Mouse (Mus musculus): ENCODE results near the gene Tbxa2r. TPM values are rescaled to one million over a fixed set of nuclear protein-coding genes. Genes with fewer than 3 reads are reported as not detected.

The Tbxa2r gene
- 10 to 100 TPM; 48.0 to 67.1 TPM for polyA plus RNA-seq (2017; shearing (Covaris generic))

GRCm38 (mm10) chr10:81328386-81328785, at the start of gene Tbxa2r:
Tbxa2r (plus strand) TSS chr10:81328731.

GRCm38 (mm10) chr10:81291511-81292104, 36.9 kb upstream of the Tbxa2r start, which contains the start of gene Tjp3:
Tjp3 (minus strand) TSS chr10:81291581.

GRCm38 (mm10) chr10:81292554-81293333, 35.8 kb upstream of the Tbxa2r start, which contains the start of gene Pip5k1c:
Pip5k1c (plus strand) TSS chr10:81292963.

GRCm38 (mm10) chr10:81320550-81321347, 7.8 kb upstream of the Tbxa2r start, which contains the start of gene Cactin:
Cactin (plus strand) TSS chr10:81321103.

GRCm38 (mm10) chr10:81342686-81343505, 14.4 kb downstream of the Tbxa2r start, which contains the start of gene Gipc3:
Gipc3 (minus strand) TSS chr10:81343266.

GRCm38 (mm10) chr10:81350351-81351063, 22.0 kb downstream of the Tbxa2r start, which contains the start of gene Hmg20b:
Hmg20b (minus strand) TSS chr10:81350480.

GRCm38 (mm10) chr10:81356991-81357844, 28.7 kb downstream of the Tbxa2r start, which contains the start of gene Mfsd12:
Mfsd12 (plus strand) TSS chr10:81357491.

GRCm38 (mm10) chr10:81365672-81366476, 37.3 kb downstream of the Tbxa2r start, which contains the start of gene 4930404N11Rik:
4930404N11Rik (minus strand) TSS chr10:81365816.

GRCm38 (mm10) chr10:81377793-81378552, 49.4 kb downstream of the Tbxa2r start, which contains the start of gene Fzr1:
Fzr1 (minus strand) TSS chr10:81378516.

GRCm38 (mm10) chr10:81383802-81384604, 55.5 kb downstream of the Tbxa2r start, which contains the start of the genes Dohh and Gm48551:
Dohh (plus strand) TSS chr10:81384428.
Gm48551 (plus strand) TSS chr10:81384466.

Other genes starting within 250 kb of the Tbxa2r start
- under 1 TPM in 1 of 2 experiments, not detected in 1; 0.22 TPM for gene Creb3l3, start 229.9 kb upstream of the Tbxa2r start, polyA plus RNA-seq (2017; shearing (Covaris generic))
- 100 to 1,000 TPM; 162 to 191 TPM for gene Map2k2, start 222.8 kb upstream of the Tbxa2r start, polyA plus RNA-seq (2017; shearing (Covaris generic))
- gene Zbtb7a, start 193.5 kb upstream of the Tbxa2r start, polyA plus RNA-seq (2017; shearing (Covaris generic)): 10 to 100 TPM; 69.4 to 76.2 TPM
- gene Pias4, start 160.8 kb upstream of the Tbxa2r start, polyA plus RNA-seq (2017; shearing (Covaris generic)): 10 to 100 TPM; 42.8 to 50.1 TPM
- 100 to 1,000 TPM; 640 to 647 TPM for gene Eef2, start 152.1 kb upstream of the Tbxa2r start, polyA plus RNA-seq (2017; shearing (Covaris generic))
- gene Dapk3, start 145.7 kb upstream of the Tbxa2r start, polyA plus RNA-seq (2017; shearing (Covaris generic)): 100 to 1,000 TPM in 1 of 2 experiments, 10 to 100 TPM in 1; 95.7 to 104 TPM
- not detected for gene 4930442H23Rik, start 144.9 kb upstream of the Tbxa2r start, polyA plus RNA-seq (2017; shearing (Covaris generic))
- gene Nmrk2, start 126.7 kb upstream of the Tbxa2r start, polyA plus RNA-seq (2017; shearing (Covaris generic)): under 1 TPM; 0.19 to 0.47 TPM
- 1 to 10 TPM; 5.7 to 5.8 TPM for gene Atcay, start 97.9 kb upstream of the Tbxa2r start, polyA plus RNA-seq (2017; shearing (Covaris generic))
- 1 to 10 TPM; 3.9 to 5.0 TPM for gene Zfr2, start 95.6 kb upstream of the Tbxa2r start, polyA plus RNA-seq (2017; shearing (Covaris generic))
- gene Matk, start 75.8 kb upstream of the Tbxa2r start, polyA plus RNA-seq (2017; shearing (Covaris generic)): 100 to 1,000 TPM in 1 of 2 experiments, 10 to 100 TPM in 1; 63.7 to 239 TPM
- 100 to 1,000 TPM; 153 to 154 TPM for gene Mrpl54, start 61.8 kb upstream of the Tbxa2r start, polyA plus RNA-seq (2017; shearing (Covaris generic))
- 10 to 100 TPM; 33.8 to 50.0 TPM for gene Apba3, start 61.8 kb upstream of the Tbxa2r start, polyA plus RNA-seq (2017; shearing (Covaris generic))
- gene Tjp3, start 37.1 kb upstream of the Tbxa2r start, polyA plus RNA-seq (2017; shearing (Covaris generic)): 10 to 100 TPM in 1 of 2 experiments, 1 to 10 TPM in 1; 9.8 to 36.0 TPM
- gene Pip5k1c, start 35.8 kb upstream of the Tbxa2r start, polyA plus RNA-seq (2017; shearing (Covaris generic)): 10 to 100 TPM; 67.4 to 88.0 TPM
- 10 to 100 TPM; 44.2 to 64.0 TPM for gene Cactin, start 7.6 kb upstream of the Tbxa2r start, polyA plus RNA-seq (2017; shearing (Covaris generic))
- gene Gipc3, start 14.5 kb downstream of the Tbxa2r start, polyA plus RNA-seq (2017; shearing (Covaris generic)): under 1 TPM; 0.05 to 0.08 TPM
- gene Hmg20b, start 21.7 kb downstream of the Tbxa2r start, polyA plus RNA-seq (2017; shearing (Covaris generic)): 10 to 100 TPM; 44.4 to 50.7 TPM
- gene Mfsd12, start 28.8 kb downstream of the Tbxa2r start, polyA plus RNA-seq (2017; shearing (Covaris generic)): 1 to 10 TPM; 3.7 to 4.0 TPM
- gene 4930404N11Rik, start 37.1 kb downstream of the Tbxa2r start, polyA plus RNA-seq (2017; shearing (Covaris generic)): 1 to 10 TPM in 1 of 2 experiments, under 1 TPM in 1; 0.68 to 1.5 TPM
- gene Fzr1, start 49.8 kb downstream of the Tbxa2r start, polyA plus RNA-seq (2017; shearing (Covaris generic)): 10 to 100 TPM; 69.7 to 78.9 TPM
- gene Dohh, start 55.7 kb downstream of the Tbxa2r start, polyA plus RNA-seq (2017; shearing (Covaris generic)): 10 to 100 TPM; 35.0 to 35.8 TPM
- 1 to 10 TPM; 2.2 to 4.9 TPM for gene Gm48551, start 55.7 kb downstream of the Tbxa2r start, polyA plus RNA-seq (2017; shearing (Covaris generic))
- 1 to 10 TPM; 1.1 to 1.6 TPM for gene Gm48552, start 60.3 kb downstream of the Tbxa2r start, polyA plus RNA-seq (2017; shearing (Covaris generic))
- 10 to 100 TPM in 1 of 2 experiments, 1 to 10 TPM in 1; 6.3 to 12.2 TPM for gene Smim24, start 64.3 kb downstream of the Tbxa2r start, polyA plus RNA-seq (2017; shearing (Covaris generic))
- 10 to 100 TPM; 14.8 to 22.7 TPM for gene Nfic, start 126.9 kb downstream of the Tbxa2r start, polyA plus RNA-seq (2017; shearing (Covaris generic))
- under 1 TPM; 0.14 to 0.73 TPM for gene Celf5, start 154.0 kb downstream of the Tbxa2r start, polyA plus RNA-seq (2017; shearing (Covaris generic))
- gene Ncln, start 167.7 kb downstream of the Tbxa2r start, polyA plus RNA-seq (2017; shearing (Covaris generic)): 10 to 100 TPM; 78.9 to 96.7 TPM
- 10 to 100 TPM; 64.8 to 91.5 TPM for gene S1pr4, start 171.4 kb downstream of the Tbxa2r start, polyA plus RNA-seq (2017; shearing (Covaris generic))
- 10 to 100 TPM; 29.2 to 77.3 TPM for gene Gna15, start 195.5 kb downstream of the Tbxa2r start, polyA plus RNA-seq (2017; shearing (Covaris generic))
- gene Gna11, start 216.5 kb downstream of the Tbxa2r start, polyA plus RNA-seq (2017; shearing (Covaris generic)): 10 to 100 TPM; 18.6 to 21.0 TPM
- 1,000 to 10,000 TPM; 1,214 to 1,244 TPM for gene Aes, start 230.8 kb downstream of the Tbxa2r start, polyA plus RNA-seq (2017; shearing (Covaris generic))
- gene Tle2, start 245.8 kb downstream of the Tbxa2r start, polyA plus RNA-seq (2017; shearing (Covaris generic)): 1 to 10 TPM; 1.1 to 2.0 TPM

Data from activated CD4-positive, CD25-positive, alpha-beta regulatory T cell (primary cell).